Mouse (Mus musculus) E14TG2a.4 (cell line): Measurements from ENCODE around the gene Rogdi.

Source experiments
- CTCF ChIP-seq: conservative IDR thresholded peaks from 2 replicates; pipeline ENCODE4 v1.5.1; 2014; ENCODE audit warnings: low read length
- NANOG ChIP-seq: IDR thresholded peaks from 2 replicates; pipeline ENCODE4 v1.6.1; 2014; ENCODE audit warnings: borderline replicate concordance, low read length, mixed read lengths

- TF ChIP-seq CTCF (no peak), NANOG (no peak)
These were observed 20.1 kb downstream of the Rogdi start for GRCm38 (mm10) chr16:4993276-4993675.
